Mouse (Mus musculus) E14TG2a.4 (cell line): ENCODE results near the gene Slc6a9.

Experiments used
- CTCF ChIP-seq: conservative IDR thresholded peaks from 2 replicates; pipeline ENCODE4 v1.5.1; 2014; ENCODE audit warnings: low read length
- NANOG ChIP-seq: IDR thresholded peaks from 2 replicates; pipeline ENCODE4 v1.6.1; 2014; ENCODE audit warnings: borderline replicate concordance, low read length, mixed read lengths

DNA sequence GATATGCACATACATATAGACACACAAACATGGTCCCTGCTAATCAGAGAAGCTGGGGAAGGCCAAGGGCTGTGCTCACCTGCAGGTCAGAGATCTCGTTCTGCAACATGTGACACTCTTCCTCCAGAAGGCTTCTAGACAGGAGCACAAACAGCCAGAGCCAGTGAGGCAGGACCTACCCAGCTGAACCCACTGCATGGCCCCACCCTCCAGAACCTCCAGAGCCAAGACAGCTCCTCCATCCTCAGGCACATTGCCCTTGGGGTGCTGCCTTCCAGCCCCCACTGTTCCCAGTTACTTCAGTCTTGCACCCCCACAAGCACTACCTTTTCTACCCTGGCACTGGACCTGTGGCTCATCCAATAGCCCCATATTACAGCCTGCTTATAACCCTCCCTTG, 36.1 kb downstream of the Slc6a9 start:
- no peak for TF ChIP-seq CTCF
- no peak for TF ChIP-seq NANOG
